In genomic region chr2:92371971-92372690, GRCm38 (mm10) we compare ENCODE assay signal across 10 mouse cellular contexts. TPM values are rescaled to one million over a fixed set of nuclear protein-coding genes. Genes with fewer than 3 reads are reported as not detected.
DNase-seq lines count a peak whose midpoint lies in the region; ATAC-seq and TF ChIP-seq lines count a peak whose summit lies in the region.
"Had no signal": no experiment of that assay in that cellular context is flagged by ENCODE, and none has a peak within 500 bp of the region (broad histone marks: within the 10 kb centered on the region; RNA-seq: fewer than 3 reads in every experiment).

No protein-coding gene starts in this region.

- peaks cover 42% of the 10 kb centered on the region for H3K4me1 ChIP-seq in neural tube, embryonic 12.5 days
- H3K4me1 ChIP-seq in heart, embryonic 10.5 days: peaks cover 42% of the 10 kb centered on the region

- H3K36me3 ChIP-seq in neural tube, embryonic 12.5 days: peaks cover 2% of the 10 kb centered on the region; the same call in 1 of the 2 replicates
- 0 out of 2 replicates have a peak, but pooled peaks cover 1% of the 10 kb centered on the region for H3K36me3 ChIP-seq in heart, embryonic 10.5 days

- WGBS in neural tube, embryonic 12.5 days: 16% methylated on average over 10 of the region's 10 CpGs
- WGBS in heart, embryonic 10.5 days: 26% methylated on average over 10 of the region's 10 CpGs

- peak overlapping the region; percentile 94 for H3K27ac ChIP-seq in gastrocnemius, adult 2 months
- no peak overlapping the region for H3K27ac ChIP-seq in neural tube, embryonic 12.5 days
- H3K27ac ChIP-seq in heart, embryonic 10.5 days: no peak overlapping the region

- H3K9ac ChIP-seq in neural tube, embryonic 12.5 days: no peak overlapping the region

- H3K4me3 ChIP-seq in gastrocnemius, adult 2 months: no peak overlapping the region
- H3K4me3 ChIP-seq in neural tube, embryonic 12.5 days: no peak overlapping the region
- no peak overlapping the region for H3K4me3 ChIP-seq in heart, embryonic 10.5 days

- TF ChIP-seq CTCF in gastrocnemius, adult 2 months (IDR thresholded peaks at IDR 0.05): no peak

- H3K9me3 ChIP-seq in neural tube, embryonic 12.5 days: no peaks in the 10 kb centered on the region
- no peaks in the 10 kb centered on the region for H3K9me3 ChIP-seq in heart, embryonic 10.5 days

- no peak for DNase-seq in gastrocnemius, adult 2 months
- DNase-seq in gastrocnemius, postnatal 10 days: no peak
- DNase-seq in embryo, embryonic 10.5 days (ENCODE audit: low spot score): peak; percentile 83
- DNase-seq in kidney, postnatal 10 days: peak; percentile 49
- no peak for DNase-seq in heart, adult 9 months (ENCODE audit: low spot score in 2 of 2)
- no peak for DNase-seq in heart, embryonic 10.5 days (ENCODE audit: low spot score)
- DNase-seq in liver: no peak
- DNase-seq: gastrocnemius, postnatal 25 days had no signal

- peak overlapping the region; percentile 64 for H3K4me2 ChIP-seq in neural tube, embryonic 12.5 days (replicated peaks)

- no peak for ATAC-seq in neural tube, embryonic 12.5 days (ENCODE audit: low FRiP score, low read depth)

- peaks cover 34% of the 10 kb centered on the region for H3K27me3 ChIP-seq in neural tube, embryonic 12.5 days (replicated peaks)
- peaks cover 68% of the 10 kb centered on the region for H3K27me3 ChIP-seq in heart, embryonic 10.5 days (ENCODE audit: insufficient read depth, poor library complexity, severe bottlenecking)

- intact Hi-C loops in gastrocnemius, adult 2 months (cut with DNase I): no loop called here

RNA-seq across cellular contexts. Expression of gene Pex16, which starts 2.3 kb away (rescaled TPM):
- 10 to 100 TPM; 15.9 to 19.5 TPM for total RNA-seq in gastrocnemius, adult 2 months (2021)
- total RNA-seq in gastrocnemius, postnatal 10 days (2021): 10 to 100 TPM; 19.0 to 22.2 TPM
- 26.5 and 28.7 TPM in 2 replicates for polyA plus RNA-seq in neural tube, embryonic 12.5 days (2016; fragmentation: Nextera tagmentation; extraction: Ambion mirVana)
- 19.0 and 19.2 TPM in 2 replicates for polyA plus RNA-seq in heart, embryonic 10.5 days (2016; fragmentation: Nextera tagmentation; extraction: Ambion mirVana)

RNA-seq across cellular contexts. Expression of gene Large2, which starts 2.5 kb away (rescaled TPM):
- total RNA-seq in gastrocnemius, adult 2 months (2021): under 1 TPM in 1 of 2 experiments, not detected in 1; 0.64 TPM
- total RNA-seq in gastrocnemius, postnatal 10 days (2021): under 1 TPM; 0.40 to 0.70 TPM
- polyA plus RNA-seq in neural tube, embryonic 12.5 days (2016; fragmentation: Nextera tagmentation; extraction: Ambion mirVana): 1.8 and 2.6 TPM in 2 replicates
- polyA plus RNA-seq in heart, embryonic 10.5 days (2016; fragmentation: Nextera tagmentation; extraction: Ambion mirVana): 1.6 and 7.0 TPM in 2 replicates
- total RNA-seq: neutrophil, adult 5-6 weeks had no signal

RNA-seq across cellular contexts. Expression of gene 1700029I15Rik, which starts 10.2 kb away (rescaled TPM):
- 1 to 10 TPM in 1 of 2 experiments, under 1 TPM in 1; 0.69 to 1.1 TPM for total RNA-seq in gastrocnemius, adult 2 months (2021)
- 1 to 10 TPM in 1 of 2 experiments, under 1 TPM in 1; 0.80 to 1.9 TPM for total RNA-seq in gastrocnemius, postnatal 10 days (2021)
- polyA plus RNA-seq in neural tube, embryonic 12.5 days (2016; fragmentation: Nextera tagmentation; extraction: Ambion mirVana): 5.8 and 7.3 TPM in 2 replicates
- polyA plus RNA-seq in heart, embryonic 10.5 days (2016; fragmentation: Nextera tagmentation; extraction: Ambion mirVana): 0.89 and 2.7 TPM in 2 replicates

RNA-seq across cellular contexts. Expression of gene Mapk8ip1, which starts 28.9 kb away (rescaled TPM):
- 1 to 10 TPM; 3.0 to 3.9 TPM for total RNA-seq in gastrocnemius, adult 2 months (2021)
- total RNA-seq in gastrocnemius, postnatal 10 days (2021): 10 to 100 TPM; 24.1 to 27.2 TPM
- 144 and 154 TPM in 2 replicates for polyA plus RNA-seq in neural tube, embryonic 12.5 days (2016; fragmentation: Nextera tagmentation; extraction: Ambion mirVana)
- polyA plus RNA-seq in heart, embryonic 10.5 days (2016; fragmentation: Nextera tagmentation; extraction: Ambion mirVana): 7.5 and 18.2 TPM in 2 replicates
- total RNA-seq: neutrophil, adult 5-6 weeks had no signal

Comparison
In these comparisons a context has a peak if more than half of its experiments do, and no peak if none do; other contexts are left out.
1. DNase-seq: peak in embryo, embryonic 10.5 days (single experiment) and kidney, postnatal 10 days (single experiment); none in gastrocnemius, adult 2 months (single experiment), gastrocnemius, postnatal 10 days (single experiment), heart, adult 9 months (0 of 2), heart, embryonic 10.5 days (single experiment) and liver (single experiment).